Mouse (Mus musculus) spleen, postnatal 36 days (tissue): ENCODE results near the gene Nrp1.
A peak's percentile ranks its signal among the peaks of the same experiment; 100 is the strongest.

Experiments used
- DNase-seq, 2 experiments: peaks; one replicate each; pipeline ENCODE4 v3.0.0; 2022; ENCODE audit warnings: low spot score in 2 of 2, mixed read lengths in 1 of 2

The Nrp1 gene

GRCm38 (mm10) chr8:128466681-128467430 is 108.5 kb downstream of the Nrp1 start:
- no peak for DNase-seq

DNA sequence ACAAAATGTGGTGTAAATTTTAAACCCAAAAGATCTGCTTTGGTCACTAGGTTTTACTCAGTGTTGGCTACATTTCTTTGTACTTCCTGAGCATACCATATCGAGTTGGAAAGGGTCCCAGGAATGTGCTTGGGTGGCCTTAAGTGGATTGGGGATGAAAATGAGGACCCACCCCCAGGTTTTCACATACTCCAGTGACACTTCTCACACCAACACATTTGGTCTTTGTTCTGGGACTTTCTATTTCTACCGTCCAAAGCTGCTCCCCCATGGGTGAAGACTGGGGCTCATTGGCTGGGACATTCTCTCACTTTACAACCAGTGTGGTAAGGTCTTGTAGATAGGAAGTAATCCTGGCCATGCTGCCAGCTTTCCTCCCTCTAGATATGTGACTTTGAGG is 111.7 kb downstream of the Nrp1 start:
- no peak for DNase-seq

GRCm38 (mm10) chr8:128471186-128471585 is 112.8 kb downstream of the Nrp1 start:
- DNase-seq: no peak

DNA sequence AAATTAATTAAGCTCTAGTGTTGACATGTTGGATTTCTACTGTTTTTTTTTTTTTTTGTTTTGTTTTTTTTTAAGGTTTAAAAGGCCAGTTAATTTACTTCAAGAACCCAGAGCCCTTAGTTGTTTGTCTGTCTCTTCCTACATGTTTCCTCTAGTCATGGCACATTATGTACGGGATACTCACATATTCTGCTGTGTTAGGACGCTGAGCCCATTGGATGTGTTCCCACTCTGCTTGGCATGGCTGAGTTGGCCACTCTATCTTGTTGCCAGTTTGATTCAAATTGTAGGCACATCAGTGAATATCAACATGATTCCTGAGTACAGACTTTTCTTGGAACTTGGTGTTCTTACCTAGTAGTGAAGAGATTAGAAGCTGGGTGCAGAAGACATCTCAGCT is 114.5 kb downstream of the Nrp1 start:
- no peak for DNase-seq

DNA sequence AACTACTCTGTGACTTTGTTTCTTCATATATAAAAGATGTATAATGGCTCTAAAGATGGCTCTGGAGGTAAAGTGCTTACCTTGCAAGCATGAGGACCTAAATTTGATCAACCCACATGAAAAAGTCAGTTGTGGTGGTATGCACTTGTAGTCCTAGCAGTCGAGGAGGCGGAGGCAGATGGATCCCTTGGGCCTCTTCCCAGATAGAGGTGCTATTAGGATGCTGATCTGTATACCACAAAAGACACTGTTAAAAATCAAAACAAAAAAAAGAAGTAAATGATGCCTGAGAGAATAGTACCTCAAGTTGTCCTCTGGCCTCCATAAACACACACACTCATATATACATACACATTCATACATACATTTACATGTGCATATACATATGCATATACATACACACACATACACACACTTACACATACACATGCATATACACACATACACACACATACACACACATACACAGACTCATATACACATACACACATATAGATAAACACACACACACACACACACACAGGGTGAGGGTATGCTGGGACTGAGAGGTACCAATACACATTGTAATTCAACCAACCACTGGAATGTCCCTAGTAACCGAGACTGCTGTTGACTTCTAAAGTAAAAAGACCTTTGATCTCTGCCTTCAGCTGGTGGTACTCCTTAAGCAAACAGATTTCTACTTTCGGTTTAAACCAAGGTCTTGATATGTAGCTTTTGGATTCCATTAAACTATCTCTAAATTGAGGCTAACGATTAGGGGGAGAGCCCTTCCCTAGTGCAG is 115.2 kb downstream of the Nrp1 start:
- DNase-seq: no peak

DNA sequence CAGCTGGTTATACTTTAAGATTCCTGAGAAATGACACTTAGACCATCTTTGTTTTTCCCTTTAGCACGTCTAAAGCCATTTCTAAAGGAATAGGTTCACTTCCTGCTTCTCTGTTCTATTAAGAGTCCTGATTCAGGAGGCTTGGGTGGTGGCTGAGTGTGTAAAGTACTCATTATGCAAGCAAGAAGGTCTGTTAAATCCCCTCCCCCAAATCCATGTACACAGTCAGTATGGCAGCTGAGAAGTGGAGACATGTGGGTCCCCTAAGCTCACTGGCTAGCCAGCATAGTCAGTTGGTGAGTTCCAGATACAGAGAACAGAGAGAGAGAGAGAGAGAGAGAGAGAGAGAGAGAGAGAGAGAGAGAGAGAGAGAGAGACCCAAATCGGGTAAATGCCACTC is 116.2 kb downstream of the Nrp1 start:
- no peak for DNase-seq

GRCm38 (mm10) chr8:128476206-128476605 is 117.8 kb downstream of the Nrp1 start:
- DNase-seq: no peak

DNA sequence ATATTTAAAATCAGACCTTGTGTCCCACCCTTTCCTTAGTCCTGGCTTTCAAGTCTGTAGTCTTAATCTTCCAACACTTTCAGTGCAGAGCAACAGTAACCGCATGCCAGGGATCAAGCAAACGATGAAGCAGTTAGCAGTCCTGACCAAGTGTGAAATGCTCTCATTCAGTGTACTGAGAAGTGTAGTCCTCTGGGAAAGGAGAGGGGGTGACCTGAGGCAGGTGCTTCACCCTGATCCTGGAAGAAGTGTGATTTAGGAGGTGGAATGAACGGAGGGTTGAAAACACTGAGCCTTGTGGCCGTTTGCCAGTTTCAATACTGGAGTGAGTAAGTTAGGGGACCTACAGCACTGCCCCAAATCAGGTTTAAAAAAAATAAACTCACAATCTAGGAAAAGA is 119.6 kb downstream of the Nrp1 start:
- no peak for DNase-seq

DNA sequence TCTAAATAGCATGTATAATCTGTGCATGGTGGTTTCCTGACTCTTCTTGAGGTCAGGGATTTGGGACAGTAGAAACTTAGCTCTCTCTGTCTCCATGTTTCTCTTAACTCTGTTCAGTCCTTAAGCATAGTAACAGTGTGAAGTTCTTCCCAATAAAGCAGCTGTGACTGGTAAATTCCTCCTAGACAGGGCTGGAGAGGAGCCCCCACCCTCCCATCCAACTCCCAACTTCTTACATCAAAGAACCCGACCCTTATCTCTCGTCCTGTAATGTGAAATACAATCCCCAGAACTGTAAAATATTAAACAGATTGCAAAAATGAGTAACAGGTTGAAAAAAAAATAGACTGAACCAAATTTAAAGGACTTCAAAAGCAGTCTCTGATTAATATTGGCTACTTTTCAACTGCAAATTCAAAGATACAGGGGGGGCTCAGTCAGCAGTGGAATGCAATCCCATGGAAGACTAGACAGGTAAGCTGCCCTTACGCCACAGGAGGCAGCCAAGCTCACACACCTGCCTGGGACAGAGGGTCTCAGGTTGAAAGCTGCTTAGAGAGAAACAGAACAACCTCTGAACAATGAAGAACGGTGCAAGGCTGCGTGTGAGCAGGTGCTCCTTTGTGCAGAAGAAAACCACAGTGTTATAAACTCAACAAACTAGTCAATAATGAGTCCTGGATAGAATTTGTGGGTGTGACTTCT is 121.1 kb downstream of the Nrp1 start:
- no peak for DNase-seq

DNA sequence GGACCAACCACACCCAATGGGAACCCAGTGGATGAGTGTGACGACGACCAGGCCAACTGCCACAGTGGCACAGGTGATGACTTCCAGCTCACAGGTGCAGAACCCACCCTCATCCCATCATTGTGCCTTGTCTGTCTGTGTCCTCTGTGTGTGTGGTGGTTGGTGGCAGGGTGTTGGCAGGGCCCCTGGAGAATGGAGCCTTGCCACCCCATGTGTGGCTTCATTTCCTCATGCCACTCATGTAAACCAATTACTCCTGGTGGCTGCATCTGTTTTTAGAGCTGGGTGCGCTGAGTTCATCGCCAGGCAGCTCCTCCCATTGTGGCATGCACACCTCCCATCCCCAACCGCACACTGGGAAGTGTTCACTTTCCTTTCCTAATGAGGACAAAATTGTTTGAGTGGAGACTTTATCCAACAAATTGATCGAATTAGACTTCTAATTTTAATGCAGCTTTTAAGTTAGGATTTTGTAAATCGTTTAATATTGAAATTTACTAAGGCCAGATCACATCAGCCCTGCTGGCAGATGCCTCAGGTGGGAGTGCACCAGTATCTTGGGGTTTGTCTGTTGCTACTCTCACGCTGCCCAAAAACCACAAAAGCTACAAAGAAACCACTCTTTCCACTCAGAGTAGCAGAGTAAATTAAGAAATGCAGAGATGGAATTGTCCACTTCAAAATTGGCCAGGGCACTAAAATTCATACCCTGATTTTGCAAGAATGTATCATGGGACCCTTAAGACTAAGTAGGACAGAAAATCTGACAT is 122.7 kb downstream of the Nrp1 start:
- peak; percentile 10 to 21 for DNase-seq

GRCm38 (mm10) chr8:128483344-128483743 is 124.9 kb downstream of the Nrp1 start:
- no peak for DNase-seq

GRCm38 (mm10) chr8:128484720-128485124 is 126.3 kb downstream of the Nrp1 start:
- no peak for DNase-seq

DNA sequence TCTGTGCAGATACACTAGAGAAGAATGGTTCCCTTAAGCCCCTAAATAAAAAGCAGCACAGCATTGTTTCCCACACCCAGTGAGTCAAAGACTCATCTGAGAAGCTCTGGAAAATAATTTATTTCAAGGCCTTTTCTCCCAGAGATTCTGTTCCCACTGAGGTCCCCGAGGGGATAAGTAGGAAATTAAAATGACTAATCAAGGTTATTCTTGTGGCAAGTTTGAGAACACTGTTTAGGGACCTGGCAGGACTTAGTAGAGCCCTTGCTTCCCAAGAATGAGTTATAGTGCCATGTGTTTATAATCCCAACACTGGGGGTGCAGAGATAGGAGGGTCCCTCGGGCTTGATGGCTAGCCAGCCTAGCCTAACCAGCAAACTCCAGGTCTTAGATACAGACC is 127.6 kb downstream of the Nrp1 start:
- DNase-seq: no peak

GRCm38 (mm10) chr8:128487966-128488931 is 129.8 kb downstream of the Nrp1 start:
- DNase-seq: peak; percentile 24 to 38

DNA sequence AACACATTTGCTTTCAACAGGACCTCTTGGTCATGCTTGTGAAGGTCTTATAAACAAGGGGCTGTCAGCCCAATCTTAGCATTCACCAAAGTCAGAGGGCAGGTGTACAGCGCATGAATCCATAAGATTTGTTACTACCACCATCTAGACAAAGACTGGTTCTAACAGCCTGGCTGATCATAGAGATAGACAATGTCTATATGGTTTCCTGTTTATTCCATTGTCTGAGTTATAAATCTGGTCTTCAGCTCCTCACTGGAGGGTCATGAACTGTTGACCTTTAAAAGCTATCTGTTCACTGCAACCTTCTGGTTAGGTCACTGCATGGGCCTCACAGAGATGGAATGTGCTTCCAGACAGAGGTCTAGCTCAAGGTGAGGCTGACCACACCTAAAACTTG is 130.9 kb downstream of the Nrp1 start:
- DNase-seq: no peak

DNA sequence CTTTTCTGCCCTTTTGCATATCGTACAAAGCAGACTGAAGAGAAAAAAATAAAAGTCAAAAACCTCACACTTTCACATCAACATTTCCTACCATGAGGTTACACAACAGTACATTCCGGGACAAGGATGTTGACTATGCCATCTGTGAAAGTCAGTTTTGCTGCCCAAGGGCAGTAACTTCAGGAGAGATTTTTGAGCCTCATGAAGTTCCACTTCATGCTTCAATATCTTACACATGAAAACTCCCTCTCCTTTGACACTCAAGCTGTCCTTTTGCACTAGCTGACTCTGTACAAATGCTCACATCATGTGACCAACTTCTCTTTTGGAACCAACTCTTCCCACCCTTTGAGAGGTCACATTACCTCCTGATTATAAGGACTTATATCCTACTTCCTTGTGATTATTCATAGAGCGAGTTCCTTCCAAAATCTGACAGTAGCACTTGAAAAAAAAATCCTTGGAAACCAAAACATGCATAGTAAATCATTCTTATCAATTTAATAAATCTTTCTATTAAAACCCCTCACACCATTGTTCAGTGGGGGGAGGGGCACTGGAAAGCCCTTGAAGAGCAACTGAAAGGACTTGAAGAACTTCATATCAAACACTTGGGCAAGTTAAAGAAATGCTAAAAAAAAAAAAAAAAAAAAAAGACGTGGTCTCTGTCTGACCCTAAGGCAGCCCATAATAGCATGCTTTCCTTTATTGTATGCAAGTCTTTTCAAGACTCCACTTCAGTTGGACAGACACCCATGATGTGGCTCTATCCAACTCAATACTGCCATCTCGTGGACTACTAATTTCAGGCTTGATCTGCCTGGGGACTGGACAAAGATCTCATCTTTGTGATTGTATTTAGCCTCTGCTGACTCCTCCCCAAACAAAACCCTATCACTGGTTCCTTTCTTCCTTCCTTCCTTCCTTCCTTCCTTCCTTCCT is 133.0 kb downstream of the Nrp1 start:
- DNase-seq: peak; percentile 48 to 63

GRCm38 (mm10) chr8:128493801-128494200 is 135.4 kb downstream of the Nrp1 start:
- no peak for DNase-seq

GRCm38 (mm10) chr8:128498836-128499235 is 140.4 kb downstream of the Nrp1 start:
- no peak for DNase-seq

- DNase-seq: no peak
These were observed 145.9 kb downstream of the Nrp1 start for GRCm38 (mm10) chr8:128504136-128504829.
